Mouse (Mus musculus) ovary, postnatal 36 days (tissue): ENCODE data around the gene 4933403O08Rik.

Source experiments
- DNase-seq: peaks from one replicate; pipeline ENCODE4 v3.0.0; 2022; ENCODE audit warnings: low spot score, mixed read lengths

The 4933403O08Rik gene

DNA sequence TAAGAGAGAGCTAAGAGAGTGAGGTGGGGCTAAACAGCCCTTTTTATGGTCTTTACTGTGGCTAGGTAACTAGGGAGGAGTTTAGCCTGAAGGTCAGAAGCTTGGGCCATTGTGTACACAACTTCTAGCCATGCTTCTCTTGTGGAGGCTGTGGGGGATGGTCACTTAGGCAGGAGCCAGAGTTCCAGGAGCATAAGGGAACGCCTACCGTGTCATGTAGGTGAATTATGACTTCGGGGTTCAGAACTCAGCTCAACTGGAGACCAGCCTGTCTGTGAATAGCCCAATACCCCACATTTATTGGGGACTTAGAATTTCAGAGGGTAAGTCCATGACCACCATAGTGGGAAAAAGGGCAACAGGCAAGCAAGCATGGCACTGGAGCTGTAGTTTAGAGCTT lies at the start of gene 4933403O08Rik:
Gene 4933403O08Rik, plus strand, starts transcription at position 301 of the 400 bp plus-strand sequence.
- no peak for DNase-seq

DNA sequence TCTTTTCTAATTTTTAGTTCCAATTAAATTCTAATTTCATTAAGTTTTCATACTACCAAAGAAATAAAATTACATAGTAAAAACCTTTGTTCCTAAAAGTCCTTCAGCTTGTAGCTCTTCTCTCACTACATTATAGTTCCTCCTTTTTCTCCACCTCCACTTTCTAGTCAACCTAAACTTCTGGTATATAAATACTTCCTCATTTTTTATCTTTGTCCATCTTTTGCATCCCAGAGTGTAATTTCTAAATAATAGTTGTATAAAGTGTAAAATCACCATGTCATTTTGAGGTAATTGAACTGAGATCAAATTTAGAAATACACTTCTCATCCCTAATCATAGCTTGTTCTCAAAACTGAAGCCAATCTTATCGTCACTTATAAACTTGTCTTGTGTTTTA lies 4.1 kb downstream of the 4933403O08Rik start:
- DNase-seq: no peak

- DNase-seq: no peak
Observed at GRCm38 (mm10) chrX:112255513-112255912, 16.7 kb downstream of the 4933403O08Rik start.

DNA sequence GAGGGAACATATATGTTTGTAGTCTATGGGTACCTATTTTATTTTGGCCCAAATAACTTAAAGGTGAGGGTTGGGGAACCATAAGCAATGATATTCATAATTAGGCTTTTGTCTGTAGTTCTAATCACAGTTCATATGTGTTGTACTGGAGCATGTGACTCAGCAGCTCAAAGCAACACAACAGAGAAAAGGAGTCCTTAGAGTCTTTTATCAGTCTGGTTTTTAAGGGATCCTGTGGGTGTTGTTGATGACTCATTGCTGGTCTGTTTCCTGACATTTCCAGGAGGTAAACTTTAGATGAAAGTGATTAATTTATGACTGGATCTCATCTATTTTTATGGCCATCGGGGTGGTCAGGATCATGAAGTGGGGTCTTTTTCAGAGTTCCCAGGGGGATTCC lies 34.7 kb downstream of the 4933403O08Rik start:
- DNase-seq: no peak
